Mouse (Mus musculus) myocyte (in vitro differentiated cells): ENCODE measurements around the gene Srrm4.

Experiments used
- CEBPB ChIP-seq: IDR thresholded peaks from 2 replicates; pipeline ENCODE4 v1.6.1; 2011; ENCODE audit warnings: mild to moderate bottlenecking, moderate library complexity; ENCODE audit not compliant: poor library complexity, insufficient read depth, severe bottlenecking
- E2F4 ChIP-seq: IDR thresholded peaks from one replicate; pipeline ENCODE4 v1.6.1; 2011; ENCODE audit warnings: mild to moderate bottlenecking, control low read depth, moderate library complexity; ENCODE audit not compliant: insufficient read depth
- MAX ChIP-seq: IDR thresholded peaks from one replicate; pipeline ENCODE4 v1.6.1; 2011; ENCODE audit warnings: low read depth, mild to moderate bottlenecking, control low read depth
- MYOD1 ChIP-seq, 3 experiments: IDR thresholded peaks; one replicate each; pipeline ENCODE4 v1.6.1; 2011; ENCODE audit warnings: control low read depth in 2 of 3, low read depth in 2 of 3, mild to moderate bottlenecking in 2 of 3, moderate library complexity in 1 of 3; ENCODE audit not compliant: insufficient read length in 2 of 3, control insufficient read depth in 1 of 3
- MYOG ChIP-seq, 3 experiments: IDR thresholded peaks; one replicate each; pipeline ENCODE4 v1.6.1; 2011; ENCODE audit warnings: control low read depth in 2 of 3, low read depth in 2 of 3, mild to moderate bottlenecking in 2 of 3; ENCODE audit not compliant: insufficient read length in 2 of 3, control insufficient read depth in 1 of 3, insufficient read depth in 1 of 3
- POLR2A ChIP-seq: IDR thresholded peaks from one replicate; pipeline ENCODE4 v1.6.1; 2011; ENCODE audit warnings: low read depth, mild to moderate bottlenecking, control low read depth, moderate library complexity; ENCODE audit not compliant: insufficient read length
- POLR2AphosphoS2 ChIP-seq: IDR thresholded peaks from one replicate; pipeline ENCODE4 v1.6.1; 2011; ENCODE audit warnings: low read depth, control low read depth; ENCODE audit not compliant: insufficient read length
- REST ChIP-seq: IDR thresholded peaks from one replicate; pipeline ENCODE4 v1.6.1; 2011; ENCODE audit warnings: mild to moderate bottlenecking, control low read depth, moderate library complexity; ENCODE audit not compliant: insufficient read depth, insufficient read length
- SRF ChIP-seq: IDR thresholded peaks from one replicate; pipeline ENCODE4 v1.6.1; 2011; ENCODE audit warnings: low read depth; ENCODE audit not compliant: control insufficient read depth, insufficient read length
- TCF12 ChIP-seq: IDR thresholded peaks from one replicate; pipeline ENCODE4 v1.6.1; 2011; ENCODE audit warnings: mild to moderate bottlenecking, control low read depth; ENCODE audit not compliant: poor library complexity, insufficient read depth, severe bottlenecking
- TCF3 ChIP-seq: IDR thresholded peaks from one replicate; pipeline ENCODE4 v1.6.1; 2011; ENCODE audit warnings: low read depth, control low read depth; ENCODE audit not compliant: insufficient read length
- USF1 ChIP-seq: IDR thresholded peaks from one replicate; pipeline ENCODE4 v1.6.1; 2011; ENCODE audit warnings: low read depth, mild to moderate bottlenecking, control low read depth, moderate library complexity

DNA sequence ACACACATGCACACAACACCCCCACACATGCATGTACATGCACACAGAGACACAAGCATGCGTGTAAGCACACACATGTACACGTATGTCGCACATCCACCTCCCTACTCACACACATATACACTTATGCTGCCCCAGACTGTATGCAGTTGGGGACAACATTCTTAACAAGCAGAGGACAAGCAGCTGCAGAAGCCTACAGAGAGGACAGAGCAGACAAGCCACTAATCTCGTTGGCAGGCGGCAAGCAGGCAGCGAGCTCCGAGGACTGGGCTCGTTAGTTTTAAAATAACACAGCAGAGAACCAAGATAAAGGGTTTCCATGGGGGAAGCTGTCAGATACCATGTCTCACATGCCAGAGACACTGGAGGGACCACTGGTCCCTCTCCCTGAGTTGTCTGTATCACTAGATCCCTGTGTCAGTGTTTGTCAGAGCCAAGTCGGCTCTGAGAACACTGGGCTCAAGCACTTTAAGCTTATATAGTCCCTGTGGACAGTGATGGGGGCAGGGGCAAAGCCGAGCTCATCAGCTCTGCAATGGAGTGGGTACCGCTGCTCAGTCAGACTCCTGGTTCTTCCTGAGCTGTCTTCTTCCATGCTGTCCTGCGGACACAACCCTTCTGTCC, 99.7 kb downstream of the Srrm4 start:
- TF ChIP-seq POLR2A (no peak), USF1 (no peak), MAX (no peak), MYOD1 (IDR thresholded peaks at IDR 0.05; ENCODE audit: control insufficient read depth in 1 of 3, insufficient read length in 2 of 3, low read depth in 2 of 3) (no peak), E2F4 (no peak), TCF12 (no peak), CEBPB (no peak), SRF (no peak), POLR2AphosphoS2 (no peak), REST (no peak), MYOG (IDR thresholded peaks at IDR 0.05; ENCODE audit: control insufficient read depth in 1 of 3, insufficient read depth in 1 of 3, insufficient read length in 2 of 3, low read depth in 2 of 3) (no peak), TCF3 (no peak)
